Mouse (Mus musculus) cerebellum, adult 8-10 months (tissue): ENCODE data around the gene 9130019O22Rik.

Source experiments
- DNase-seq: peaks from one replicate; pipeline ENCODE4 v3.0.0; 2022

9130019O22Rik gene

GRCm38 (mm10) chr7:127337636-127338035, 49.3 kb downstream of the 9130019O22Rik start:
- DNase-seq, result no peak

GRCm38 (mm10) chr7:127335604-127336003, 51.4 kb downstream of the 9130019O22Rik start:
- DNase-seq, result no peak

GRCm38 (mm10) chr7:127333240-127333639, 53.7 kb downstream of the 9130019O22Rik start:
- DNase-seq, result no peak
